Mouse (Mus musculus): ENCODE results near the gene Ncbp1.

DNA sequence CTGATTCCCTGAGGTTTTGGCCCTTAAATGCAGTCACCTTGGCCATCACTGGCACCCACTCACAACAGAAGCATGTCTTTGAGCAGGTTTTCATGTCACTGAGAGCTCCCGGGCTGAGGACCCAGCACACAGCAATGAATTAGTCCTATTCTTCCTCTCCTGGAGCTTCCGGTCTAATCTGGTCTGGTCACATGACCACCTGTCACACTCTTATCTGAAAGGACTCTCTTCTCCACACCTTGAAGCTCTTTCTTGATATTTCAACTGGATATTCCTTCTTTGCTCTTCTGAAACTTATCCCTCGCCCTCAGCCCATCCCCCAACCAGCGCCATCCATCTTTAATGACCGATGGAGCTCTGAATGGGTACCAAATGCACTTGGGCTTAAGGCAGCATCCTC, 59.7 kb downstream of the Ncbp1 start:
- TF ChIP-seq CTCF (conservative IDR thresholded peaks at IDR 0.05; ENCODE audit: insufficient read depth, insufficient read length, low read depth, low read length) (no peak), POLR2A (IDR thresholded peaks at IDR 0.05; ENCODE audit: low read depth, low read length) (no peak)

Data from kidney, adult 2 months (tissue).